Mouse (Mus musculus) kidney, adult 8-10 months (tissue): Measurements from ENCODE around the gene Lyrm9.

ENCODE experiments used
- DNase-seq, 2 experiments: peaks; one replicate each; pipeline ENCODE4 v3.0.0; 2022

The Lyrm9 gene

GRCm38 (mm10) chr11:78826442-78827013 is at the start of gene Lyrm9:
TSS of gene Lyrm9 (plus strand) at chr11:78826584.
- DNase-seq, result peak; percentile 90 to 95

- DNase-seq, result peak; percentile 66 to 79
These were observed 48.3 kb upstream of the Lyrm9 start for GRCm38 (mm10) chr11:78777851-78778680.

GRCm38 (mm10) chr11:78780002-78780401 is 46.4 kb upstream of the Lyrm9 start:
- no peak for DNase-seq

- no peak for DNase-seq
These were observed 45.8 kb upstream of the Lyrm9 start for GRCm38 (mm10) chr11:78780571-78780970.

- no peak for DNase-seq
These were observed 44.1 kb upstream of the Lyrm9 start for GRCm38 (mm10) chr11:78782326-78782725.

- DNase-seq, result no peak
These were observed 43.5 kb upstream of the Lyrm9 start for GRCm38 (mm10) chr11:78782791-78783347.

- no peak for DNase-seq
These were observed 40.4 kb upstream of the Lyrm9 start for GRCm38 (mm10) chr11:78786013-78786431.

- DNase-seq, result no peak
These were observed 36.9 kb upstream of the Lyrm9 start for GRCm38 (mm10) chr11:78789370-78790060.

GRCm38 (mm10) chr11:78791582-78791981 is 34.8 kb upstream of the Lyrm9 start:
- DNase-seq, result peak; percentile 85 to 89

GRCm38 (mm10) chr11:78792055-78792454 is 34.3 kb upstream of the Lyrm9 start:
- no peak for DNase-seq

- DNase-seq, result no peak
These were observed 33.9 kb upstream of the Lyrm9 start for GRCm38 (mm10) chr11:78792465-78792864.

- DNase-seq, result no peak
These were observed 33.3 kb upstream of the Lyrm9 start for GRCm38 (mm10) chr11:78793116-78793515.

- no peak for DNase-seq
These were observed 30.2 kb upstream of the Lyrm9 start for GRCm38 (mm10) chr11:78796072-78796729.

- no peak for DNase-seq
These were observed 25.3 kb upstream of the Lyrm9 start for GRCm38 (mm10) chr11:78801094-78801493.

- DNase-seq, result peak; percentile 30 to 38
These were observed 22.6 kb upstream of the Lyrm9 start for GRCm38 (mm10) chr11:78803587-78804316.

- no peak for DNase-seq
These were observed 21.8 kb upstream of the Lyrm9 start for GRCm38 (mm10) chr11:78804551-78804950.

- no peak for DNase-seq
These were observed 21.2 kb upstream of the Lyrm9 start for GRCm38 (mm10) chr11:78805198-78805597.

- no peak for DNase-seq
These were observed 20.7 kb upstream of the Lyrm9 start for GRCm38 (mm10) chr11:78805691-78806137.

- no peak for DNase-seq
These were observed 18.9 kb upstream of the Lyrm9 start for GRCm38 (mm10) chr11:78807341-78808108.

GRCm38 (mm10) chr11:78809398-78809797 is 17.0 kb upstream of the Lyrm9 start:
- no peak for DNase-seq

GRCm38 (mm10) chr11:78814461-78814941 is 11.9 kb upstream of the Lyrm9 start:
- DNase-seq, result no peak
